Mouse (Mus musculus) bone marrow macrophage, adult 2 months (primary cell): ENCODE data around the gene Olfr574.

ENCODE experiments used
- CTCF ChIP-seq: IDR thresholded peaks from 2 replicates; pipeline ENCODE4 v1.5.1; 2012; ENCODE audit warnings: low read depth, mild to moderate bottlenecking, low read length, moderate library complexity
- POLR2A ChIP-seq: IDR thresholded peaks from 2 replicates; pipeline ENCODE4 v1.6.1; 2012; ENCODE audit warnings: mild to moderate bottlenecking, low read depth, low read length, borderline replicate concordance

- no peak for TF ChIP-seq POLR2A
- TF ChIP-seq CTCF, result no peak
Measured at GRCm38 (mm10) chr7:102962360-102962759, 14.1 kb downstream of the Olfr574 start, which contains the start of gene Olfr576.
